Comparison of ENCODE assay signal across 7 mouse cellular contexts in genomic region chr6:115676452-115677128, GRCm38 (mm10). TPM values are rescaled to one million over a fixed set of nuclear protein-coding genes. Genes with fewer than 3 reads are reported as not detected.
A peak's percentile ranks its signal among the peaks of the same experiment; 100 is the strongest.
DNase-seq lines count a peak whose midpoint lies in the region; ATAC-seq and TF ChIP-seq lines count a peak whose summit lies in the region.

Gene Raf1, minus strand, starts transcription at chr6:115676635.

- H3K27me3 ChIP-seq in intestine, postnatal 0 days (replicated peaks; ENCODE audit: control insufficient read depth, insufficient read depth, low read length): no peaks in the 10 kb centered on the region
- 0 out of 2 replicates have a peak, but pooled peaks cover 6% of the 10 kb centered on the region for H3K27me3 ChIP-seq in midbrain, embryonic 12.5 days
- H3K27me3 ChIP-seq in small intestine, adult 2 months (ENCODE audit: control insufficient read depth, insufficient read depth, low read length): no peaks in the 10 kb centered on the region

- peak; percentile 97 for DNase-seq in adrenal gland, adult 8-10 months
- DNase-seq in embryo, embryonic 9.5 days (ENCODE audit: extremely low spot score): peak; percentile 96
- peak; percentile 61 for DNase-seq in gonadal fat pad, adult 2 months (ENCODE audit: low read depth)
- peak; percentile 99 for DNase-seq in left cerebral cortex, postnatal 4 days

- no peaks in the 10 kb centered on the region for H3K9me3 ChIP-seq in intestine, postnatal 0 days (ENCODE audit: control insufficient read depth)
- no peaks in the 10 kb centered on the region for H3K9me3 ChIP-seq in midbrain, embryonic 12.5 days

- H3K4me1 ChIP-seq in intestine, postnatal 0 days (replicated peaks; ENCODE audit: control insufficient read depth, insufficient read depth, low read length): peaks cover 7% of the 10 kb centered on the region; the same call in 1 of the 2 replicates
- H3K4me1 ChIP-seq in midbrain, embryonic 12.5 days: peaks cover 9% of the 10 kb centered on the region
- no peaks in the 10 kb centered on the region for H3K4me1 ChIP-seq in small intestine, adult 2 months (ENCODE audit: control insufficient read depth, insufficient read depth, insufficient read length, low read length)

- peak within 1 kb of the TSS; percentile 97 for H3K27ac ChIP-seq in intestine, postnatal 0 days (ENCODE audit: low read depth, low read length)
- peak within 1 kb of the TSS; percentile 98 for H3K27ac ChIP-seq in midbrain, embryonic 12.5 days (replicated peaks)
- H3K27ac ChIP-seq in small intestine, adult 2 months (ENCODE audit: insufficient read depth, low read depth, low read length): peak within 1 kb of the TSS; percentile 85

- TF ChIP-seq POLR2A in small intestine, adult 2 months (IDR thresholded peaks at IDR 0.05; ENCODE audit: low read depth, low read length): peak; percentile 96

- peak within 1 kb of the TSS; percentile 80 for H3K4me2 ChIP-seq in intestine, postnatal 0 days (replicated peaks; ENCODE audit: low read depth)
- peak within 1 kb of the TSS; percentile 64 for H3K4me2 ChIP-seq in midbrain, embryonic 12.5 days (replicated peaks)

- WGBS in intestine, postnatal 0 days: under 1% methylated on average over 50 of the region's 51 CpGs
- WGBS in midbrain, embryonic 12.5 days: 1% methylated on average over 48 of the region's 51 CpGs
- under 1% methylated on average over 51 of the region's 51 CpGs for WGBS in small intestine, adult 2 months

- peak within 1 kb of the TSS; percentile 94 for H3K4me3 ChIP-seq in intestine, postnatal 0 days (ENCODE audit: low read depth, low read length)
- H3K4me3 ChIP-seq in midbrain, embryonic 12.5 days: peak within 1 kb of the TSS; percentile 96
- peak within 1 kb of the TSS; percentile 68 for H3K4me3 ChIP-seq in small intestine, adult 2 months (ENCODE audit: low read depth, low read length)

- TF ChIP-seq CTCF in intestine, postnatal 0 days (IDR thresholded peaks at IDR 0.05; ENCODE audit: low read depth): no peak; the same call in 1 of the 2 replicates
- 0 out of 2 replicates have a peak, but pooled peaks have one; percentile 7 for TF ChIP-seq CTCF in small intestine, adult 2 months (IDR thresholded peaks at IDR 0.05; ENCODE audit: extremely low read depth, insufficient read length, insufficient replicate concordance, low read depth, low read length)

- no peaks in the 10 kb centered on the region for H3K36me3 ChIP-seq in intestine, postnatal 0 days (ENCODE audit: control insufficient read depth, insufficient read depth)
- H3K36me3 ChIP-seq in midbrain, embryonic 12.5 days: no peaks in the 10 kb centered on the region
- H3K36me3 ChIP-seq in small intestine, adult 2 months (ENCODE audit: control insufficient read depth, insufficient read depth, low read length): no peaks in the 10 kb centered on the region

- peak; percentile 99 for ATAC-seq in intestine, postnatal 0 days
- peak; percentile 99 for ATAC-seq in midbrain, embryonic 12.5 days (ENCODE audit: low FRiP score, low read depth)

- peak within 1 kb of the TSS; percentile 97 for H3K9ac ChIP-seq in intestine, postnatal 0 days (ENCODE audit: low read depth, low read length)
- peak within 1 kb of the TSS; percentile 98 for H3K9ac ChIP-seq in midbrain, embryonic 12.5 days (replicated peaks)

- intact Hi-C loops in left cerebral cortex, postnatal 4 days (cut with DNase I): loop anchor here (5.0 to 10.0 kb wide), 2 partner anchors 72 to 481 kb away; partner anchors contain the start of gene Mkrn2

RNA-seq across cellular contexts. Expression of gene Raf1, which starts in this region (rescaled TPM):
- 100 to 1,000 TPM in 2 of 4 experiments, 10 to 100 TPM in 2; 88.8 to 113 (median 97.7) TPM for total RNA-seq in adrenal gland, adult 8-10 months (2022)
- 112 and 130 TPM in 2 replicates for polyA plus RNA-seq in gonadal fat pad, adult 2 months (2012; rRNA removed)
- 64.9 and 66.4 TPM in 2 replicates for polyA plus RNA-seq in intestine, postnatal 0 days (2015; fragmentation: Nextera tagmentation; extraction: Ambion mirVana)
- 100 to 1,000 TPM; 180 to 191 TPM for total RNA-seq in left cerebral cortex, postnatal 4 days (2021)
- 157 and 168 TPM in 2 replicates for polyA plus RNA-seq in midbrain, embryonic 12.5 days (2016; fragmentation: Nextera tagmentation; extraction: Ambion mirVana)
- 42.8 and 81.6 TPM in 2 replicates for polyA plus RNA-seq in small intestine, adult 2 months (2012; rRNA removed)

Comparison
In these comparisons a context has a peak if more than half of its experiments do, and no peak if none do; other contexts are left out.
1. Peak in every context shown above with its lines: DNase-seq, ATAC-seq, H3K4me3 ChIP-seq and H3K27ac ChIP-seq.